Mouse (Mus musculus) thymus, adult 2 months (tissue): ENCODE data around the gene Cd99l2. TPM values are rescaled to one million over a fixed set of nuclear protein-coding genes. Genes with fewer than 3 reads are reported as not detected.

Experiments used
- DNase-seq: peaks from one replicate; pipeline ENCODE4 v3.0.0; 2021
- H3K27ac ChIP-seq: fragments of 200-500 bp; 2 replicates; pipeline ENCODE4 v1.5.1; 2012; ENCODE audit warnings: low read length, control low read depth; ENCODE audit not compliant: control insufficient read depth, insufficient read depth
- H3K27me3 ChIP-seq: fragments of 200-500 bp; 2 replicates; pipeline ENCODE4 v1.6.1; 2012; ENCODE audit warnings: mild to moderate bottlenecking, low read length, moderate library complexity, mixed read lengths; ENCODE audit not compliant: control insufficient read depth, insufficient read depth
- H3K36me3 ChIP-seq: fragments of 200-500 bp; 2 replicates; pipeline ENCODE4 v1.6.1; 2012; ENCODE audit warnings: mild to moderate bottlenecking, low read length, moderate library complexity; ENCODE audit not compliant: control insufficient read depth, insufficient read depth
- H3K4me1 ChIP-seq: fragments of 200-500 bp; replicated peaks from 2 replicates; pipeline ENCODE4 v1.6.1; 2012; ENCODE audit warnings: low read length; ENCODE audit not compliant: control insufficient read depth, insufficient read depth
- H3K4me3 ChIP-seq: fragments of 200-500 bp; 2 replicates; pipeline ENCODE4 v1.5.1; 2012; ENCODE audit warnings: mild to moderate bottlenecking, low read length, control low read depth, moderate library complexity; ENCODE audit not compliant: control insufficient read depth, insufficient read depth
- CTCF ChIP-seq: fragments of 200-500 bp; IDR thresholded peaks from 2 replicates; pipeline ENCODE4 v1.5.1; 2012; ENCODE audit warnings: mild to moderate bottlenecking, control low read depth, low read length, moderate library complexity, borderline replicate concordance; ENCODE audit not compliant: control insufficient read depth, poor library complexity, insufficient read depth; ENCODE audit errors: extremely low read depth
- POLR2A ChIP-seq: fragments of 200-500 bp; IDR thresholded peaks from 2 replicates; pipeline ENCODE4 v1.6.1; 2012; ENCODE audit warnings: mild to moderate bottlenecking, low read length, control low read depth, moderate library complexity; ENCODE audit not compliant: control insufficient read depth, poor library complexity, insufficient read depth; ENCODE audit errors: extremely low read depth
- WGBS: fragments of 180-500 bp; shearing (Covaris S2); methylation state at CpG from one replicate; pipeline ENCODE4 v1.1.7; 2018; 5-methylcytosine and 5-hydroxymethylcytosine counted together
- polyA plus RNA-seq: library from polyadenylated mRNA; depleted of rRNA; stranded (reverse); fragments of >200 nt; gene quantifications from 2 replicates; pipeline ENCODE4 v1.2.3, GENCODE M21; 2012

The Cd99l2 gene
- polyA plus RNA-seq, 1 experiment, result 13.8 TPM

GRCm38 (mm10) chrX:71442916-71443315, 49.7 kb downstream of the Cd99l2 start:
- TF ChIP-seq CTCF (no peak), POLR2A (no peak)
- 68% methylated on average over 5 of the region's 5 CpGs for WGBS
- Histone ChIP-seq H3K4me3 (no peak overlapping the region), H3K36me3 (no peaks in the 10 kb centered on the region), H3K4me1 (no peaks in the 10 kb centered on the region), H3K27ac (no peak overlapping the region), H3K27me3 (no peaks in the 10 kb centered on the region)
- no peak for DNase-seq

- Histone ChIP-seq H3K4me1 (no peaks in the 10 kb centered on the region), H3K27me3 (no peaks in the 10 kb centered on the region), H3K27ac (no peak overlapping the region), H3K36me3 (no peaks in the 10 kb centered on the region), H3K4me3 (no peak overlapping the region)
- 78% methylated on average over 6 of the region's 6 CpGs for WGBS
- DNase-seq, result no peak
- TF ChIP-seq POLR2A (no peak), CTCF (no peak)
These were observed 53.2 kb downstream of the Cd99l2 start for GRCm38 (mm10) chrX:71439473-71439872.

- H3K27ac ChIP-seq, result no peak overlapping the region
- H3K36me3 ChIP-seq, result no peaks in the 10 kb centered on the region
- no peak overlapping the region for H3K4me3 ChIP-seq
- H3K4me1 ChIP-seq, result no peaks in the 10 kb centered on the region
- TF ChIP-seq POLR2A (no peak), CTCF (no peak)
- DNase-seq, result no peak
- H3K27me3 ChIP-seq, result no peaks in the 10 kb centered on the region
- 98% methylated on average over 2 of the region's 2 CpGs for WGBS
These were observed 57.1 kb downstream of the Cd99l2 start for GRCm38 (mm10) chrX:71435542-71435941.

GRCm38 (mm10) chrX:71434860-71435259, 57.8 kb downstream of the Cd99l2 start:
- no peaks in the 10 kb centered on the region for H3K4me1 ChIP-seq
- H3K4me3 ChIP-seq, result no peak overlapping the region
- TF ChIP-seq POLR2A (no peak), CTCF (no peak)
- H3K36me3 ChIP-seq, result no peaks in the 10 kb centered on the region
- H3K27me3 ChIP-seq, result no peaks in the 10 kb centered on the region
- DNase-seq, result no peak
- H3K27ac ChIP-seq, result no peak overlapping the region
- WGBS, result 97% methylated on average over 8 of the region's 8 CpGs

- TF ChIP-seq CTCF (no peak), POLR2A (no peak)
- Histone ChIP-seq H3K4me1 (no peaks in the 10 kb centered on the region), H3K4me3 (no peak overlapping the region), H3K27ac (no peak overlapping the region), H3K36me3 (no peaks in the 10 kb centered on the region), H3K27me3 (no peaks in the 10 kb centered on the region)
- WGBS, result 100% methylated on average over 1 of the region's 1 CpGs
- DNase-seq, result no peak
These were observed 58.2 kb downstream of the Cd99l2 start for GRCm38 (mm10) chrX:71434448-71434847.

- 93% methylated on average over 5 of the region's 5 CpGs for WGBS
- no peak for DNase-seq
- H3K27me3 ChIP-seq, result no peaks in the 10 kb centered on the region
These were observed 61.7 kb downstream of the Cd99l2 start for GRCm38 (mm10) chrX:71430900-71431299.

GRCm38 (mm10) chrX:71427491-71427890, 65.2 kb downstream of the Cd99l2 start:
- Histone ChIP-seq H3K4me1 (no peaks in the 10 kb centered on the region), H3K36me3 (no peaks in the 10 kb centered on the region), H3K27me3 (no peaks in the 10 kb centered on the region), H3K27ac (no peak overlapping the region), H3K4me3 (no peak overlapping the region)
- DNase-seq, result no peak
- no peak for TF ChIP-seq CTCF
- no peak for TF ChIP-seq POLR2A

More at GRCm38 (mm10) chrX:71430900-71431299, 61.7 kb downstream of the Cd99l2 start:
- Histone ChIP-seq H3K4me3 (no peak overlapping the region), H3K4me1 (no peaks in the 10 kb centered on the region), H3K36me3 (no peaks in the 10 kb centered on the region), H3K27ac (no peak overlapping the region)
- no peak for TF ChIP-seq POLR2A
- no peak for TF ChIP-seq CTCF
